Mouse (Mus musculus): ENCODE data around the gene Adk.

GRCm38 (mm10) chr14:21078511-21078910 is 26.1 kb downstream of the Adk start:
- TF ChIP-seq KAT2A (conservative IDR thresholded peaks at IDR 0.05; ENCODE audit: low read depth, low read length) (no peak), MAFK (IDR thresholded peaks at IDR 0.05; ENCODE audit: borderline replicate concordance, low read depth, low read length) (no peak), MAX (IDR thresholded peaks at IDR 0.05; ENCODE audit: low read length) (no peak), POLR2A (IDR thresholded peaks at IDR 0.05; ENCODE audit: control insufficient read depth in 1 of 2, insufficient read depth in 1 of 2, low read depth in 1 of 2, low read length in 2 of 2, poor library complexity in 1 of 2) (no peak), ZMIZ1 (IDR thresholded peaks at IDR 0.05; ENCODE audit: low read depth, low read length) (no peak), CHD2 (IDR thresholded peaks at IDR 0.05; ENCODE audit: low read length) (no peak), TCF12 (IDR thresholded peaks at IDR 0.05; ENCODE audit: low read depth, low read length) (no peak), EP300 (IDR thresholded peaks at IDR 0.05; ENCODE audit: low read depth in 1 of 2, low read length in 2 of 2) (no peak), ELF1 (IDR thresholded peaks at IDR 0.05; ENCODE audit: low read depth, low read length) (no peak), HCFC1 (IDR thresholded peaks at IDR 0.05; ENCODE audit: low read depth, low read length) (no peak), SMC3 (IDR thresholded peaks at IDR 0.05; ENCODE audit: low read depth, low read length) (no peak), CTCF (IDR thresholded peaks at IDR 0.05 in 2 of 3, conservative IDR thresholded peaks at IDR 0.05 in 1 of 3; ENCODE audit: control insufficient read depth in 1 of 3, insufficient read depth in 1 of 3, low read depth in 2 of 3, low read length in 3 of 3, poor library complexity in 1 of 3, severe bottlenecking in 1 of 3) (no peak)
